8 mouse cellular contexts compared by ENCODE assay signal in genomic region chr17:44735991-44736561, GRCm38 (mm10). TPM values are rescaled to one million over a fixed set of nuclear protein-coding genes. Genes with fewer than 3 reads are reported as not detected.
DNase-seq lines count a peak whose midpoint lies in the region; ATAC-seq and TF ChIP-seq lines count a peak whose summit lies in the region.

No protein-coding gene starts in this region.

- H3K4me2 ChIP-seq in midbrain, postnatal 0 days (ENCODE audit: low read depth, low read length, poor library complexity, severe bottlenecking) = peak overlapping the region; percentile 92

- H3K4me1 ChIP-seq in embryonic facial prominence, embryonic 10.5 days = peaks cover 47% of the 10 kb centered on the region
- no peaks in the 10 kb centered on the region for H3K4me1 ChIP-seq in kidney, adult 2 months (ENCODE audit: control insufficient read depth, insufficient read depth, low read length)
- H3K4me1 ChIP-seq in liver, adult 2 months (ENCODE audit: control insufficient read depth, insufficient read depth, low read length) = peaks cover 14% of the 10 kb centered on the region; the same call in 1 of the 2 replicates
- H3K4me1 ChIP-seq in midbrain, postnatal 0 days (ENCODE audit: insufficient read depth, low read length) = peaks cover 12% of the 10 kb centered on the region

- DNase-seq in layer of hippocampus, adult 11-12 months (ENCODE audit: low spot score) = peak; percentile 65
- no peak for DNase-seq in layer of hippocampus, adult 9-10 months (ENCODE audit: low spot score)
- peak; percentile 83 for DNase-seq in embryonic facial prominence, embryonic 10.5 days (ENCODE audit: low spot score)
- peak; percentile 42 for DNase-seq in heart, adult 8-10 months (ENCODE audit: low spot score)
- DNase-seq in kidney, adult 2 months = peak; percentile 63
- DNase-seq in liver, adult 2 months (ENCODE audit: extremely low read depth, low read depth, low spot score) = no peak
- DNase-seq in midbrain, postnatal 0 days (ENCODE audit: low spot score) = peak; percentile 70
- peak; percentile 56 to 62 for DNase-seq in spleen, postnatal 10 days (ENCODE audit: low spot score in 2 of 2)

- WGBS in embryonic facial prominence, embryonic 10.5 days = under 1% methylated on average over 73 of the region's 73 CpGs
- under 1% methylated on average over 71 of the region's 73 CpGs for WGBS in kidney, adult 2 months
- WGBS in liver, adult 2 months = under 1% methylated on average over 68 of the region's 73 CpGs
- under 1% methylated on average over 53 of the region's 73 CpGs for WGBS in midbrain, postnatal 0 days

- H3K27me3 ChIP-seq in embryonic facial prominence, embryonic 10.5 days (replicated peaks; ENCODE audit: low read depth, poor library complexity, severe bottlenecking) = peaks cover 99% of the 10 kb centered on the region
- H3K27me3 ChIP-seq in kidney, adult 2 months (replicated peaks; ENCODE audit: control insufficient read depth, insufficient read depth, low read length) = no peaks in the 10 kb centered on the region; the same call in 1 of the 2 replicates
- peaks cover 38% of the 10 kb centered on the region for H3K27me3 ChIP-seq in liver, adult 2 months (ENCODE audit: control insufficient read depth, insufficient read depth, low read length)
- H3K27me3 ChIP-seq in midbrain, postnatal 0 days (ENCODE audit: insufficient read depth, low read length) = peaks cover 56% of the 10 kb centered on the region

- H3K9me3 ChIP-seq in embryonic facial prominence, embryonic 10.5 days = no peaks in the 10 kb centered on the region
- H3K9me3 ChIP-seq in midbrain, postnatal 0 days (ENCODE audit: low read length) = no peaks in the 10 kb centered on the region

- H3K9ac ChIP-seq in liver, adult 2 months (ENCODE audit: low read depth, low read length) = peak overlapping the region; percentile 73
- peak overlapping the region; percentile 42 for H3K9ac ChIP-seq in midbrain, postnatal 0 days (replicated peaks; ENCODE audit: low read length, poor library complexity, severe bottlenecking)

- no peak for TF ChIP-seq POLR2A in kidney, adult 2 months (IDR thresholded peaks at IDR 0.05; ENCODE audit: low read depth, low read length)
- TF ChIP-seq POLR2A in liver, adult 2 months (IDR thresholded peaks at IDR 0.05; ENCODE audit: extremely low read depth, insufficient read depth, low read length) = no peak

- TF ChIP-seq CTCF in kidney, adult 2 months (conservative IDR thresholded peaks at IDR 0.05; ENCODE audit: insufficient read depth, insufficient read length, low read depth, low read length) = 0 out of 2 replicates have a peak, but pooled peaks have one; percentile 15
- no peak for TF ChIP-seq CTCF in liver, adult 2 months (IDR thresholded peaks at IDR 0.05; ENCODE audit: low read depth, low read length)
- TF ChIP-seq CTCF in midbrain, postnatal 0 days (IDR thresholded peaks at IDR 0.05) = peak; percentile 55

- H3K27ac ChIP-seq in embryonic facial prominence, embryonic 10.5 days (replicated peaks) = peak overlapping the region; percentile 84
- no peak overlapping the region for H3K27ac ChIP-seq in kidney, adult 2 months (ENCODE audit: insufficient read depth, low read depth, low read length)
- H3K27ac ChIP-seq in liver, adult 2 months (replicated peaks; ENCODE audit: insufficient read depth, low read depth, low read length) = no peak overlapping the region
- H3K27ac ChIP-seq in midbrain, postnatal 0 days (ENCODE audit: low read depth, low read length) = no peak overlapping the region

- peak; percentile 70; the same call in 1 of the 2 replicates for ATAC-seq in midbrain, postnatal 0 days (ENCODE audit: low FRiP score)

- H3K4me3 ChIP-seq in embryonic facial prominence, embryonic 10.5 days = peak overlapping the region; percentile 74
- peak overlapping the region; percentile 61 for H3K4me3 ChIP-seq in kidney, adult 2 months (ENCODE audit: insufficient read depth, low read depth, low read length)
- peak overlapping the region; percentile 85 for H3K4me3 ChIP-seq in liver, adult 2 months (ENCODE audit: insufficient read depth, low read depth, low read length)
- peak overlapping the region; percentile 63 for H3K4me3 ChIP-seq in midbrain, postnatal 0 days (ENCODE audit: low read depth, low read length)

- H3K36me3 ChIP-seq in embryonic facial prominence, embryonic 10.5 days (replicated peaks) = no peaks in the 10 kb centered on the region
- no peaks in the 10 kb centered on the region for H3K36me3 ChIP-seq in kidney, adult 2 months (ENCODE audit: control insufficient read depth, insufficient read depth, low read length)
- no peaks in the 10 kb centered on the region for H3K36me3 ChIP-seq in liver, adult 2 months (ENCODE audit: control insufficient read depth, insufficient read depth, low read length)
- no peaks in the 10 kb centered on the region for H3K36me3 ChIP-seq in midbrain, postnatal 0 days (ENCODE audit: insufficient read depth, low read length)

- H3K79me2 ChIP-seq in liver, adult 2 months (ENCODE audit: control insufficient read depth, insufficient read depth, low read length) = no peaks in the 10 kb centered on the region

RNA-seq across cellular contexts. Expression of gene Supt3, which starts 40.9 kb away (rescaled TPM):
- polyA plus RNA-seq in embryonic facial prominence, embryonic 10.5 days (2016; fragmentation: Nextera tagmentation; extraction: Ambion mirVana) = 24.6 and 27.5 TPM in 2 replicates
- total RNA-seq in heart, adult 8-10 months (2022) = 10 to 100 TPM; 15.4 to 18.3 (median 17.4) TPM
- 5.5 and 6.4 TPM in 2 replicates for polyA plus RNA-seq in kidney, adult 2 months (2012; rRNA removed)
- total RNA-seq in liver, adult 2 months (2014; rRNA removed) = 4.2 and 4.9 TPM in 2 replicates
- 2.3 and 2.7 TPM in 2 replicates for polyA plus RNA-seq in liver, adult 2 months (2012; rRNA removed)
- total RNA-seq in midbrain, postnatal 0 days (2014; rRNA removed) = 4.4 and 5.7 TPM in 2 replicates
- 23.3 and 24.0 TPM in 2 replicates for polyA plus RNA-seq in midbrain, postnatal 0 days (2015; fragmentation: Nextera tagmentation; extraction: Ambion mirVana)

Comparison
In these comparisons a context has a peak if more than half of its experiments do, and no peak if none do; other contexts are left out.
1. DNase-seq: peak in layer of hippocampus, adult 11-12 months (single experiment), embryonic facial prominence, embryonic 10.5 days (single experiment), heart, adult 8-10 months (single experiment), kidney, adult 2 months (single experiment), midbrain, postnatal 0 days (single experiment) and spleen, postnatal 10 days (2 of 2); none in layer of hippocampus, adult 9-10 months (single experiment) and liver, adult 2 months (single experiment).
2. Peak in every context shown above with its lines, with median percentiles within 50 percentile points of each other: H3K4me3 ChIP-seq.